Mouse (Mus musculus) liver, embryonic 14.5 days (tissue): ENCODE data around the gene Pgp. TPM values are rescaled to one million over a fixed set of nuclear protein-coding genes. Genes with fewer than 3 reads are reported as not detected.

Source experiments
- ATAC-seq: fragments of 200-750 bp; cut with Nextera tagmentation; 2 replicates; pipeline ENCODE4 v1.8.0; 2017; ENCODE audit warnings: moderate number of reproducible peaks, mild to moderate bottlenecking, moderate library complexity; ENCODE audit not compliant: insufficient read depth
- DNase-seq, 3 experiments: peaks; one replicate each; pipeline ENCODE4 v3.0.0-alpha.2; 2012 to 2013; ENCODE audit warnings: low read depth in 3 of 3, low spot score in 3 of 3
- H3K27ac ChIP-seq: fragments of 300-500 bp; sonication (generic); 2 replicates; pipeline ENCODE4 v1.5.1; 2014; ENCODE audit warnings: moderate library complexity, mild to moderate bottlenecking, control low read depth, inconsistent platforms
- H3K27me3 ChIP-seq: fragments of 300-500 bp; sonication (generic); 2 replicates; pipeline ENCODE4 v1.6.1; 2014; ENCODE audit warnings: mild to moderate bottlenecking, low read length, moderate library complexity; ENCODE audit not compliant: control insufficient read depth, insufficient read depth
- H3K36me3 ChIP-seq: fragments of 300-500 bp; sonication (generic); replicated peaks from 2 replicates; pipeline ENCODE4 v1.6.1; 2014; ENCODE audit warnings: low read depth; ENCODE audit not compliant: control insufficient read depth, insufficient read depth
- H3K4me1 ChIP-seq, 2 experiments: fragments of 200-500 bp in 1 of 2; fragments of 300-500 bp in 1 of 2; sonication (generic) in 1 of 2; replicated peaks; 2 replicates each; pipeline ENCODE4 v1.6.1; 2012 to 2014; ENCODE audit warnings: antibody characterized with exemption in 1 of 2, inconsistent platforms in 1 of 2, low read length in 1 of 2; ENCODE audit not compliant: control insufficient read depth in 2 of 2, insufficient read depth in 2 of 2
- H3K4me2 ChIP-seq: fragments of 300-500 bp; sonication (generic); 2 replicates; pipeline ENCODE4 v1.6.1; 2014; ENCODE audit warnings: low read depth, mild to moderate bottlenecking, control low read depth, moderate library complexity
- H3K4me3 ChIP-seq, 2 experiments: fragments of 200-500 bp in 1 of 2; fragments of 300-500 bp in 1 of 2; sonication (generic) in 1 of 2; 2 replicates each; pipeline ENCODE4 v1.5.1; 2012 to 2014; ENCODE audit warnings: low read depth in 2 of 2, low read length in 2 of 2, mild to moderate bottlenecking in 2 of 2, control low read depth in 1 of 2, inconsistent platforms in 1 of 2, moderate library complexity in 1 of 2; ENCODE audit not compliant: insufficient read depth in 1 of 2
- H3K9ac ChIP-seq: fragments of 300-500 bp; sonication (generic); replicated peaks from 2 replicates; pipeline ENCODE4 v1.6.1; 2014; ENCODE audit warnings: mild to moderate bottlenecking, control low read depth, moderate library complexity
- H3K9me3 ChIP-seq: fragments of 300-500 bp; sonication (generic); 2 replicates; pipeline ENCODE4 v1.6.1; 2016; ENCODE audit warnings: low read length, mixed read lengths; ENCODE audit not compliant: control insufficient read depth
- CTCF ChIP-seq: IDR thresholded peaks from 2 replicates; pipeline ENCODE4 v1.5.1; 2016; ENCODE audit warnings: antibody characterized with exemption, low read depth, control low read depth
- EP300 ChIP-seq: IDR thresholded peaks from 2 replicates; pipeline ENCODE4 v1.6.1; 2016; ENCODE audit warnings: antibody characterized with exemption, low read depth
- WGBS: fragments of 180-500 bp; shearing (Covaris S2); extraction: QIAGEN DNeasy Blood & Tissue Kit; methylation state at CpG from one replicate; pipeline ENCODE4 v1.1.7; 2014; ENCODE audit not compliant: insufficient replicate concordance; 5-methylcytosine and 5-hydroxymethylcytosine counted together
- polyA plus RNA-seq, 2 experiments: library from polyadenylated mRNA; depleted of rRNA in 1 of 2; stranded (reverse) in 1 of 2; unstranded in 1 of 2; fragments of >200 nt; fragmentation: Nextera tagmentation in 1 of 2; extraction: Ambion mirVana in 1 of 2; gene quantifications; 2 replicates each; pipeline versions ENCODE4 v1.2.1 to v1.2.3; 2012 to 2014

Gene Pgp
- polyA plus RNA-seq, 2 experiments: 37.9 to 70.4 TPM

DNA sequence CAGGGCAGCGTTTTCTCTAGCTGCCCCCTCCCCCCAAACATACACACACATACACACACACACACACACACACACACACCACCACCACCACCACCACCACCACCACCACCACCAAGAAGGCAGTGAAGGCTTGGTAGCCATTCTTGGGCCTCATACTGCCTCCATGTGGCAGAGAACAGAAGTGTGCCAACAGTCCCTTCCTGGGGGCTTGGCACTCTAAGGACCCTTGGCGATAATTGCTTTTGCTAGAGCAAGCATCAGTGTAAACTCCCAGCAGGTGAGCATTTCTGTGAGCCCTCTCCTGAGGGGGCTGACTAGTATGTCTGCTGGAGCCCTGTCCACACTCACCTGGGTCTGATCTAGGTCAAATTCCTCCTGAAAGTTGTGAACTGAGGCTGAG, 29.0 kb upstream of the Pgp start:
- 40% methylated on average over 2 of the region's 2 CpGs for WGBS
- peaks cover 33% of the 10 kb centered on the region for H3K36me3 ChIP-seq

DNA sequence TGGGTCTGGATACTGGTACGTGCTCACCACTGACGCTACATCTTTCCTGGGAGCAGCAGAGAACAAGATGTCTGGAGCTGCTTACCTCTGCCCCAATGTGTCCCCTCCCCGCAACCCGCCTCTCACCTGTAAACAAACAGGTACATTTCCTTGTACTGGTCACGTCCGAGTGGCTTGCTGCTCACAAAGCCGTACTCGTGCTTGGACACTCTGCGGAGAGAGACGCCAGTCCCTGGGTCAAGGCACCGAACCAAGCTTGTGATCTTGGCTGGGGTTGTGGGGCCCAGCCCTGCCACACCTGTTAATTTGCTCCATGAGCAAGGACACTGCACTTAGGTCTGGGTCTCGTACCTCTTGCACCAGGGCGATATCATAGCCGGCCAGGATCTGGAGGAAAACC, 28.1 kb upstream of the Pgp start:
- H3K4me3 ChIP-seq: no peak overlapping the region
- no peak overlapping the region for H3K4me2 ChIP-seq
- 87% methylated on average over 14 of the region's 14 CpGs for WGBS
- peaks cover 42% of the 10 kb centered on the region for H3K36me3 ChIP-seq
- no peak for TF ChIP-seq EP300
- TF ChIP-seq CTCF: no peak
- ATAC-seq (no peak), DNase-seq (no peak)
- H3K9ac ChIP-seq: no peak overlapping the region
- no peak overlapping the region for H3K27ac ChIP-seq
- no peaks in the 10 kb centered on the region for H3K4me1 ChIP-seq
- H3K9me3 ChIP-seq: no peaks in the 10 kb centered on the region
- H3K27me3 ChIP-seq: no peaks in the 10 kb centered on the region

More for the DNA sequence above, 29.0 kb upstream of the Pgp start:
- Histone ChIP-seq H3K27me3 (no peaks in the 10 kb centered on the region), H3K9me3 (no peaks in the 10 kb centered on the region), H3K4me2 (no peak overlapping the region), H3K4me1 (no peaks in the 10 kb centered on the region), H3K4me3 (no peak overlapping the region), H3K9ac (no peak overlapping the region), H3K27ac (no peak overlapping the region)
- DNase-seq (no peak), ATAC-seq (no peak)
- peak; percentile 61 for TF ChIP-seq CTCF
- no peak for TF ChIP-seq EP300

DNA sequence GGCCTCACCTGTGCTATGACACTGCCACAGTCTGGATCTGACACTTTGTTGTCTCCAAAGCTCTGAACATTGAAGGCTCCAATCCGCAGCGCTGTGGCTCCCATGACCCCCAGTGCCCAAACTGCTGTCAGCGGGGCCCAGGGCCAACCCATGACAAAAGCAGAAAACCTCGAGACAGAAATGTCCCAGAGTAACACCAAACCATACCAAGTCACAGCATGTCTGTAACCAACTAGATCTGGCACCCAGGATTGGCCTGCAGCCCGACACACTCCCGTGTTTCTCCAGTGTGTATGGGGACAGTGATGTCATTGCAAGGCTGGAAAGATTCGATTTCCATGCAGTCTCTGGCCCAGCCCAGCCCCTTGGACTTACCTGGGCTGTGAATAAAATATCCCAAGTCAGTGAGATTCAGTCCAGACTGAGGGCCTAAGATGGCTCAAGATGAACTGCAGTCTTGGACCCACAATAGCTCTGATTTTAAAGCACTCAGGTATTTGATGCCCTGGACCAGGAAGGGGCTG, 27.5 kb upstream of the Pgp start, which contains the start of gene Dnase1l2:
Dnase1l2 (minus strand) TSS at position 474 of the 524 bp plus-strand sequence.
- Histone ChIP-seq H3K4me3 (no peak within 1 kb of the TSS), H3K36me3 (peaks cover 45% of the 10 kb centered on the region), H3K27me3 (no peaks in the 10 kb centered on the region), H3K9me3 (no peaks in the 10 kb centered on the region), H3K27ac (no peak within 1 kb of the TSS), H3K4me2 (no peak within 1 kb of the TSS), H3K9ac (no peak within 1 kb of the TSS), H3K4me1 (no peaks in the 10 kb centered on the region)
- ATAC-seq (no peak), DNase-seq (no peak)
- WGBS: 70% methylated on average over 7 of the region's 7 CpGs
- TF ChIP-seq EP300 (no peak), CTCF (no peak)

- no peak for ATAC-seq
- TF ChIP-seq CTCF (no peak), EP300 (no peak)
- no peak overlapping the region for H3K27ac ChIP-seq
- 79% methylated on average over 4 of the region's 4 CpGs for WGBS
- H3K36me3 ChIP-seq: peaks cover 41% of the 10 kb centered on the region
- no peak overlapping the region for H3K9ac ChIP-seq
- H3K9me3 ChIP-seq: no peaks in the 10 kb centered on the region
- no peaks in the 10 kb centered on the region for H3K4me1 ChIP-seq
- no peak for DNase-seq
- H3K27me3 ChIP-seq: no peaks in the 10 kb centered on the region
- no peak overlapping the region for H3K4me3 ChIP-seq
- H3K4me2 ChIP-seq: no peak overlapping the region
These were observed 26.8 kb upstream of the Pgp start for GRCm38 (mm10) chr17:24443409-24443808.

GRCm38 (mm10) chr17:24446590-24446989, 23.6 kb upstream of the Pgp start:
- H3K4me2 ChIP-seq: no peak overlapping the region
- ATAC-seq (no peak), DNase-seq (no peak)
- WGBS: 83% methylated on average over 8 of the region's 8 CpGs
- H3K27me3 ChIP-seq: no peaks in the 10 kb centered on the region
- TF ChIP-seq CTCF (no peak), EP300 (no peak)
- H3K4me3 ChIP-seq: no peak overlapping the region
- peaks cover 47% of the 10 kb centered on the region for H3K36me3 ChIP-seq
- H3K27ac ChIP-seq: no peak overlapping the region
- no peak overlapping the region for H3K9ac ChIP-seq
- no peaks in the 10 kb centered on the region for H3K9me3 ChIP-seq
- no peaks in the 10 kb centered on the region for H3K4me1 ChIP-seq
